Mouse (Mus musculus) inflammation-experienced regulatory T-cells, adult 6 months (primary cell): ENCODE measurements at regions not wholly inside any gene's neighbourhood (a gene's known extent, or its start where the extent isn't known, plus 50 kb on each side); places are given as distances from the start of the nearest gene placed in this dataset.
"Not testable (repeated sequence)": the region's sequence is repeated elsewhere in the genome, so short reads cannot be mapped to it uniquely, and the experiment has no call there.

Experiments
- ATAC-seq: one replicate; pipeline ENCODE4 v1.8.0; 2017

GRCm38 (mm10) chr15:5872042-5872441 is 427.5 kb upstream of the Dab2 start:
- no peak for ATAC-seq

- ATAC-seq: no peak
Measured at GRCm38 (mm10) chr15:5877749-5878148, 421.8 kb upstream of the Dab2 start.

GRCm38 (mm10) chr15:5891188-5891587 is 408.4 kb upstream of the Dab2 start:
- ATAC-seq: peak; percentile 90

GRCm38 (mm10) chr15:5892034-5892433 is 407.6 kb upstream of the Dab2 start:
- ATAC-seq: no peak

GRCm38 (mm10) chr15:5895688-5896470 is 403.7 kb upstream of the Dab2 start:
- ATAC-seq: not testable (repeated sequence)

- ATAC-seq: peak; percentile 48
Measured at GRCm38 (mm10) chr15:5915261-5915660, 384.3 kb upstream of the Dab2 start.

- ATAC-seq: no peak
Measured at GRCm38 (mm10) chr15:5920058-5920457, 379.5 kb upstream of the Dab2 start.

- no peak for ATAC-seq
Measured at GRCm38 (mm10) chr15:5927768-5928167, 371.8 kb upstream of the Dab2 start.

- ATAC-seq: no peak
Measured at GRCm38 (mm10) chr15:5933586-5933985, 366.0 kb upstream of the Dab2 start.

GRCm38 (mm10) chr15:5940945-5941344 is 358.6 kb upstream of the Dab2 start:
- no peak for ATAC-seq

GRCm38 (mm10) chr15:5946650-5947049 is 352.9 kb upstream of the Dab2 start:
- no peak for ATAC-seq

- no peak for ATAC-seq
Measured at GRCm38 (mm10) chr15:5950919-5951318, 348.7 kb upstream of the Dab2 start.

GRCm38 (mm10) chr15:5951661-5952060 is 347.9 kb upstream of the Dab2 start:
- not testable (repeated sequence) for ATAC-seq

GRCm38 (mm10) chr15:5953106-5953505 is 346.5 kb upstream of the Dab2 start:
- ATAC-seq: no peak

GRCm38 (mm10) chr15:5991351-5992065 is 308.1 kb upstream of the Dab2 start:
- no peak for ATAC-seq

GRCm38 (mm10) chr15:5992146-5992545 is 307.4 kb upstream of the Dab2 start:
- not testable (repeated sequence) for ATAC-seq

GRCm38 (mm10) chr15:6000816-6001215 is 298.8 kb upstream of the Dab2 start:
- ATAC-seq: no peak

- ATAC-seq: no peak
Measured at GRCm38 (mm10) chr15:6001394-6001793, 298.2 kb upstream of the Dab2 start.

- ATAC-seq: no peak
Measured at GRCm38 (mm10) chr15:6014982-6015381, 284.6 kb upstream of the Dab2 start.

GRCm38 (mm10) chr15:6016637-6017049 is 282.9 kb upstream of the Dab2 start:
- ATAC-seq: no peak

GRCm38 (mm10) chr15:6025543-6025942 is 274.0 kb upstream of the Dab2 start:
- ATAC-seq: no peak

GRCm38 (mm10) chr15:6029214-6029613 is 270.4 kb upstream of the Dab2 start:
- no peak for ATAC-seq

- ATAC-seq: no peak
Measured at GRCm38 (mm10) chr15:6030396-6030795, 269.2 kb upstream of the Dab2 start.

GRCm38 (mm10) chr15:6034156-6034555 is 265.4 kb upstream of the Dab2 start:
- ATAC-seq: no peak
